Mouse (Mus musculus) C2C12 (cell line): ENCODE results near the gene Mcm3ap.

ENCODE experiments used
- CEBPB ChIP-seq: IDR thresholded peaks from one replicate; pipeline ENCODE4 v1.6.1; 2011; ENCODE audit warnings: low read depth, mild to moderate bottlenecking, control low read depth, moderate library complexity
- CTCF ChIP-seq: IDR thresholded peaks from one replicate; pipeline ENCODE4 v1.5.1; 2011; ENCODE audit not compliant: control insufficient read depth, insufficient read depth, insufficient read length
- FOSL1 ChIP-seq: IDR thresholded peaks from one replicate; pipeline ENCODE4 v1.8.0; 2011; ENCODE audit warnings: mild to moderate bottlenecking, low read length; ENCODE audit not compliant: poor library complexity, insufficient read depth, severe bottlenecking
- MAX ChIP-seq: IDR thresholded peaks from one replicate; pipeline ENCODE4 v1.6.1; 2011; ENCODE audit warnings: mild to moderate bottlenecking, control low read depth
- MYOG ChIP-seq: IDR thresholded peaks from one replicate; pipeline ENCODE4 v1.6.1; 2011; ENCODE audit not compliant: control insufficient read depth, insufficient read length; ENCODE audit errors: extremely low read depth
- USF1 ChIP-seq: IDR thresholded peaks from one replicate; pipeline ENCODE4 v1.6.1; 2011; ENCODE audit warnings: low read depth, mild to moderate bottlenecking, control low read depth, moderate library complexity

- TF ChIP-seq CTCF (no peak), FOSL1 (no peak), MYOG (no peak), CEBPB (no peak), USF1 (no peak), MAX (no peak)
These were observed 12.1 kb downstream of the Mcm3ap start for GRCm38 (mm10) chr10:76480851-76481250.
